Mouse (Mus musculus) stomach, postnatal 0 days (tissue): ENCODE results near the gene Spata32. TPM values are rescaled to one million over a fixed set of nuclear protein-coding genes. Genes with fewer than 3 reads are reported as not detected.

Experiments
- ATAC-seq: fragments of 200-750 bp; cut with Nextera tagmentation; 2 replicates; pipeline ENCODE4 v1.8.0; 2017; ENCODE audit not compliant: low FRiP score, low TSS enrichment
- DNase-seq: peaks from one replicate; pipeline ENCODE4 v3.0.0-alpha.2; 2016; ENCODE audit warnings: low spot score
- H3K27ac ChIP-seq: fragments of 300-500 bp; sonication (generic); replicated peaks from 2 replicates; pipeline ENCODE4 v1.5.1; 2014; ENCODE audit warnings: mild to moderate bottlenecking, control low read depth
- H3K27me3 ChIP-seq: fragments of 300-500 bp; sonication (generic); 2 replicates; pipeline ENCODE4 v1.6.1; 2014; ENCODE audit warnings: low read length; ENCODE audit not compliant: control insufficient read depth, insufficient read depth
- H3K36me3 ChIP-seq: fragments of 300-500 bp; sonication (generic); 2 replicates; pipeline ENCODE4 v1.6.1; 2014; ENCODE audit warnings: low read length, mixed read lengths; ENCODE audit not compliant: control insufficient read depth, insufficient read depth
- H3K4me1 ChIP-seq: fragments of 300-500 bp; sonication (generic); replicated peaks from 2 replicates; pipeline ENCODE4 v1.6.1; 2014; ENCODE audit warnings: antibody characterized with exemption; ENCODE audit not compliant: control insufficient read depth, insufficient read depth
- H3K4me2 ChIP-seq: fragments of 300-500 bp; sonication (generic); replicated peaks from 2 replicates; pipeline ENCODE4 v1.6.1; 2014; ENCODE audit warnings: low read depth, mild to moderate bottlenecking, control low read depth, moderate library complexity
- H3K4me3 ChIP-seq: fragments of 300-500 bp; sonication (generic); 2 replicates; pipeline ENCODE4 v1.5.1; 2014; ENCODE audit warnings: low read depth, low read length, control low read depth
- H3K9ac ChIP-seq: fragments of 300-500 bp; sonication (generic); 2 replicates; pipeline ENCODE4 v1.6.1; 2014; ENCODE audit warnings: mild to moderate bottlenecking, low read length, control low read depth, mixed read lengths
- H3K9me3 ChIP-seq: fragments of 300-500 bp; sonication (generic); 2 replicates; pipeline ENCODE4 v1.6.1; 2016; ENCODE audit warnings: low read length; ENCODE audit not compliant: control insufficient read depth
- CTCF ChIP-seq: IDR thresholded peaks from 2 replicates; pipeline ENCODE4 v1.5.1; 2016; ENCODE audit warnings: antibody characterized with exemption, low read depth, mild to moderate bottlenecking, moderate library complexity
- EP300 ChIP-seq: optimal IDR thresholded peaks from 2 replicates; pipeline ENCODE3; 2016; ENCODE audit warnings: antibody characterized with exemption
- WGBS: fragments of 180-500 bp; shearing (Covaris S2); extraction: QIAGEN DNeasy Blood & Tissue Kit; methylation state at CpG from one replicate; pipeline ENCODE4 v1.1.7; 2014; 5-methylcytosine and 5-hydroxymethylcytosine counted together
- polyA plus RNA-seq: library from polyadenylated mRNA; unstranded; fragments of >200 nt; fragmentation: Nextera tagmentation; extraction: Ambion mirVana; gene quantifications from 2 replicates; pipeline ENCODE4 v1.2.1, GENCODE M21; 2015

Spata32 gene
- polyA plus RNA-seq, 1 experiment from 2014 or later: not detected

- DNase-seq (peak; percentile 76), ATAC-seq (peak; percentile 79)
- Histone ChIP-seq H3K4me2 (no peak overlapping the region), H3K27me3 (no peaks in the 10 kb centered on the region), H3K27ac (no peak overlapping the region), H3K9ac (no peak overlapping the region), H3K9me3 (no peaks in the 10 kb centered on the region), H3K4me3 (no peak overlapping the region), H3K4me1 (no peaks in the 10 kb centered on the region; the same call in 1 of the 2 replicates), H3K36me3 (peaks cover 17% of the 10 kb centered on the region)
- no peak for TF ChIP-seq CTCF
- TF ChIP-seq EP300: no peak
- WGBS: 71% methylated on average over 6 of the region's 6 CpGs
Observed at GRCm38 (mm10) chr11:103221437-103221836, 3.2 kb upstream of the Spata32 start.

- Histone ChIP-seq H3K4me3 (no peak overlapping the region), H3K4me1 (no peaks in the 10 kb centered on the region; the same call in 1 of the 2 replicates), H3K9me3 (no peaks in the 10 kb centered on the region), H3K27me3 (no peaks in the 10 kb centered on the region), H3K4me2 (no peak overlapping the region), H3K27ac (no peak overlapping the region), H3K9ac (no peak overlapping the region), H3K36me3 (peaks cover 13% of the 10 kb centered on the region)
- TF ChIP-seq EP300 (no peak), CTCF (no peak)
- WGBS: 83% methylated on average over 4 of the region's 4 CpGs
- ATAC-seq: no peak
- no peak for DNase-seq
Observed at GRCm38 (mm10) chr11:103219995-103220394, 1.8 kb upstream of the Spata32 start.

GRCm38 (mm10) chr11:103219259-103219658, 1.0 kb upstream of the Spata32 start:
- no peak overlapping the region for H3K4me2 ChIP-seq
- no peak for ATAC-seq
- TF ChIP-seq CTCF (no peak), EP300 (no peak)
- no peak overlapping the region for H3K4me3 ChIP-seq
- H3K27ac ChIP-seq: no peak overlapping the region
- H3K27me3 ChIP-seq: no peaks in the 10 kb centered on the region
- WGBS: 86% methylated on average over 5 of the region's 5 CpGs
- H3K9me3 ChIP-seq: no peaks in the 10 kb centered on the region
- no peak overlapping the region for H3K9ac ChIP-seq
- H3K36me3 ChIP-seq: peaks cover 10% of the 10 kb centered on the region
- no peak for DNase-seq
- no peaks in the 10 kb centered on the region; the same call in 1 of the 2 replicates for H3K4me1 ChIP-seq

- Histone ChIP-seq H3K4me1 (no peaks in the 10 kb centered on the region; the same call in 1 of the 2 replicates), H3K27me3 (no peaks in the 10 kb centered on the region), H3K4me2 (peak overlapping the region; percentile 96), H3K9ac (peak overlapping the region; percentile 55; the same call in 1 of the 2 replicates), H3K36me3 (peaks cover 10% of the 10 kb centered on the region), H3K4me3 (peak overlapping the region; percentile 48), H3K27ac (no peak overlapping the region), H3K9me3 (no peaks in the 10 kb centered on the region)
- 19% methylated on average over 6 of the region's 6 CpGs for WGBS
- TF ChIP-seq EP300 (no peak), CTCF (no peak)
- DNase-seq (no peak), ATAC-seq (no peak; the same call in 1 of the 2 replicates)
Observed at GRCm38 (mm10) chr11:103218517-103218901, 277 bp upstream of the Spata32 start.

GRCm38 (mm10) chr11:103215355-103215754, 2.9 kb downstream of the Spata32 start:
- H3K4me1 ChIP-seq: no peaks in the 10 kb centered on the region; the same call in 1 of the 2 replicates
- TF ChIP-seq EP300 (no peak), CTCF (no peak)
- H3K27ac ChIP-seq: no peak overlapping the region
- ATAC-seq: no peak
- H3K9ac ChIP-seq: no peak overlapping the region
- H3K4me2 ChIP-seq: no peak overlapping the region
- no peak for DNase-seq
- H3K9me3 ChIP-seq: no peaks in the 10 kb centered on the region
- 54% methylated on average over 1 of the region's 1 CpGs for WGBS
- H3K27me3 ChIP-seq: no peaks in the 10 kb centered on the region
- H3K4me3 ChIP-seq: no peak overlapping the region
- H3K36me3 ChIP-seq: peaks cover 3% of the 10 kb centered on the region

- TF ChIP-seq CTCF (peak; percentile 46), EP300 (no peak)
- H3K27ac ChIP-seq: no peak overlapping the region
- H3K4me1 ChIP-seq: no peaks in the 10 kb centered on the region; the same call in 1 of the 2 replicates
- 82% methylated on average over 5 of the region's 5 CpGs for WGBS
- H3K9ac ChIP-seq: no peak overlapping the region
- ATAC-seq (no peak), DNase-seq (no peak)
- no peaks in the 10 kb centered on the region for H3K36me3 ChIP-seq
- no peaks in the 10 kb centered on the region for H3K27me3 ChIP-seq
- no peak overlapping the region for H3K4me2 ChIP-seq
- H3K4me3 ChIP-seq: no peak overlapping the region
- no peaks in the 10 kb centered on the region for H3K9me3 ChIP-seq
Observed at GRCm38 (mm10) chr11:103213712-103214111, 4.5 kb downstream of the Spata32 start.
